Mouse (Mus musculus) brain, embryonic 14.5 days (tissue): Measurements from ENCODE around the gene Fam221b. TPM values are rescaled to one million over a fixed set of nuclear protein-coding genes. Genes with fewer than 3 reads are reported as not detected.

Experiments used
- DNase-seq: peaks from one replicate; pipeline ENCODE4 v3.0.0-alpha.2; 2011; ENCODE audit warnings: low read depth
- CTCF ChIP-seq: fragments of 200-500 bp; IDR thresholded peaks from 2 replicates; pipeline ENCODE4 v1.5.1; 2012; ENCODE audit warnings: inconsistent platforms, mild to moderate bottlenecking, moderate library complexity, borderline replicate concordance; ENCODE audit not compliant: insufficient read depth, insufficient read length; ENCODE audit errors: extremely low read depth
- POLR2A ChIP-seq: fragments of 200-500 bp; IDR thresholded peaks from 2 replicates; pipeline ENCODE4 v1.6.1; 2012; ENCODE audit warnings: mild to moderate bottlenecking, inconsistent platforms, borderline replicate concordance; ENCODE audit not compliant: poor library complexity, insufficient read depth, insufficient read length, severe bottlenecking; ENCODE audit errors: extremely low read depth
- polyA plus RNA-seq: library from polyadenylated mRNA; depleted of rRNA; stranded (reverse); fragments of >200 nt; gene quantifications from 2 replicates; pipeline ENCODE4 v1.2.3, GENCODE M21; 2012; rRNA removed

The Fam221b gene
- 0.23 and 0.34 TPM in 2 replicates for polyA plus RNA-seq

DNA sequence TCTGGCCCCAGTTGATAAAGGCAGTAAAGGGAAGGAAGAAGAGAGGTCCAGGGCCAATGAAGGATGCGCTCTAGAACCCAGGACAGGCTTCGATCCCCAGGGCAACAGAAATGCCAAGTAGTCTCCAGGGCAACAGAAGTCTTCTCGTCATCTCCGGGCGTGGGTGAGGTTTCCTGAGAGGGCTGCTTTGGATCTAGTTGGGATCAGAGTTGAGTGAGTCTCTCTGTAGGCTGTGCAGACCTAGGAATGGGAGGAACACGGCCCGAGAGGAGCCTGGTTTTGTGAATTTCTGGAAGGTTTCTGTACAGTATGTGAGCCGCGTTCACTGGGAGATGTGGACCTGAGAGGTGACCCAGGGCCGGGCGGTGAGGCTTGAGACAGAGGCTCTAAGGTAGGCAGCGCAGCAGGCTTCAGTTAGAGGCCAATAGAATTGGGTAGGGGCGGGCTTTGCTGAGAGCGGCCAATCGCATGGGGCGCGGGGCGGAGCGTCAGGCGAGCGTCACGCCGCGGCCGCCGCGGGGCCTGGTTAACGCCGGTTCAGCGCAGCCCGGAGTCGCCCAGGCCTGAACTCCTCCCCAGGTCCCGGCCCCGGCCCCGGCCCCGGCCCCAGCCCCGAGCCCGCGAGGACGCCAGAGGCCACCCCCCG is at the start of gene Fam221b, which contains the start of gene Tmem8b:
Gene Fam221b, minus strand, starts transcription at position 364 of the 646 bp plus-strand sequence.
Gene Tmem8b, plus strand, starts transcription at position 190 of the 646 bp plus-strand sequence.
- DNase-seq = peak; percentile 94
- peak; percentile 86 for TF ChIP-seq POLR2A
- no peak for TF ChIP-seq CTCF

DNA sequence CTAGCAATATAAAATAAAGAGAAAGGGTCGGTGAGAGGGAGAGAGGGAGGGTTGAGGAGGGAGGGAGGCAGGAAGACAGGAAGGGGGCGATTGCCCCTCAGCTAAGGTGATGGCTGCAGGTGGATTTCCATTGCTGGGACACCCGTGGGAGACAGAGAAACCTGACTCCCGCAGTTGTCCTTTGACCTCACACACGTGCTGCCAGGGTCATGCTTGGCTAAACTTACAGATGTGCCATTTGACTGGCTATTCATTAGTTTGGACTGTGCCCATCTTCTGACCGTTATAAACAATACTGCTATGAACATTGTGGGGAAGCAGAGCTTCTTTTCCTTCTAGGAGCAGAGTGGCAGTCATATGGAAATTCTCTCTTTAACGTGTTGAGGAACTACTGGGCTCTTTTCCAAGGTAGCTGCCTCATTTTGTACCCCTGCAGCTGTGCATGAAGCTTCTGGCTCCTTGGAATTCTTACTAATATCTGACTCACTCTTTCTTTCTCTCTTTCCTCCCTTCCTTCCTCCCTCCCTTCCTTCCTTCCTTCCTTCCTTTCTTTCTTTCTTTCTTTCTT is 44.8 kb upstream of the Fam221b start:
- TF ChIP-seq POLR2A (no peak), CTCF (no peak)
- DNase-seq = peak; percentile 79

DNA sequence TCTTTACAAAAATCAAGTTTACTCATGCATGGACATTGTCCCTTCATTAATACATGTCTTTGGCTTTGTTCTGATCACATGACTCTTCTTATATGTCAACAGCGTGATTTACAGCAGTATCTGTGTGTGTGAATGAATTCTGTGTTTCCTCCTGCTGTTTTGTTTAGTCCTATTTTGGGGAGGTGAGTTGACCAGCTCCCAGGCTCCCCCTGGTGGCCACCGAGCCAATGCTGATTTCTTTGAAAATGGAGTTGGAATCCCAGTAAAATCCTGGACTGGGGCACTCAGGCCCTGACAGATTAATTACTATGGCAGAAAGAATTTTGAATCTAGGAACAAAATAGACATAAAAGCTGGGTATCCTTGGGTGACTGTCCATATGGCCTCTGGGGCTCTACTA is 42.9 kb upstream of the Fam221b start:
- no peak for TF ChIP-seq POLR2A
- peak; percentile 88 for TF ChIP-seq CTCF
- peak; percentile 81 for DNase-seq

DNA sequence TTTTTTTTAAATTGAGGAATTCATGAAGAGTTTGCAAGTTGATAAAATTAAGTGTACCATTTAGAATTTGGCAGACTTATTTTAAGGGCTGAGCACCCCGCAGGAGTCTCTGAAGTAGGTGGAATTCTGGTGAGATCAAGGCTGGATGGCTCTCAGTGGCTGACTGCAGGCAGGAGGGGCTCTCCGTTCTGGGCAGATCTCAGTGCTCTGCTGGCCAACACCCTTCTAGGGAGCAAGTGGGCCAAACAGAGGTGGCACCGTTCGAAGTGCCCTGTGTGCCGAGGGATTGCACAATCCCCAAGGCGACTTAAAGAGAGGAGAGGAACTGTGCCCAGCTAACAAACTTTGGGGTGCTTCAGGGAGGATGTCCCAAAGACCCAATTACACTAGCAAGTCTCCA is 40.9 kb upstream of the Fam221b start, which contains the start of gene Olfr71:
Gene Olfr71, minus strand, starts transcription at position 387 of the 400 bp plus-strand sequence.
- TF ChIP-seq POLR2A = no peak
- no peak for TF ChIP-seq CTCF
- no peak for DNase-seq

DNA sequence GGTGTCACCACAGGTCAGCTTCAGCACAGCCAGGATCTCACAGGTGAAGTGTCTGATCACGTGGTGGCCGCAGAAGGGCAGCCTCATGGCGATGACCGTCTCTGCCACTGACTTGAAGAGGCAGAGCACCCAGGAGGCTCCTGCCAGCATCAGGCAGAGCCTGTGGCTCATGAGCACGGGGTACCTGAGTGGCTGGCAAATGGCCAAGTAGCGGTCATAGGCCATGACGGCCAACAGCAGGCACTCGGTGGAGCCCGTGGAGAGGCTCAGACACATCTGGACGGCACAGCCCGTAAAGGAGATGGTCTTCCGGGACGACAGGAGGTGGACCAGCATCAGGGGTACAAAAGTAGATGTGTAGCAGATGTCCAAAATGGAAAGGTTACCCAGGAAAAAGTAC is 37.0 kb upstream of the Fam221b start:
- TF ChIP-seq CTCF (no peak), POLR2A (no peak)
- DNase-seq = no peak

DNA sequence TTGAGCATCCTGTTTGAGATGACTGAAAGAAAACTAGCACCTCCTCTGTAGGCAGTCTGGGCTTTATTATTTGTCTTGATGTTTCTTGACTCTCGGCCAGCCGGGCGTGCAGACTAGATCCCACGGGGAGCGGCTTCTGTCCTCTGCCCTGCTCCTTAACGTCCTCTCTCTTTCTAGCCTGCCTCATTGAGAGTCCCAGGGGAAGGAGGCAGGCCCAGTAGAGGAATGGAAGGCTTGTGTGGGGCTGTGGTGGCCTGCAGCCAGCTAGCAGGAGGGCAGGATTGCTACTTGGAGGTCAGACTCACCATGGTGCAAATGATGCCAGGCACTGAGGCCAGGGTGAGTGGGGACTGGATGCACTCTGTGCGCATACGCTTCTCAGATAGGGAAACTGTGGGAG is 34.9 kb upstream of the Fam221b start:
- no peak for DNase-seq
- TF ChIP-seq CTCF (no peak), POLR2A (no peak)

DNA sequence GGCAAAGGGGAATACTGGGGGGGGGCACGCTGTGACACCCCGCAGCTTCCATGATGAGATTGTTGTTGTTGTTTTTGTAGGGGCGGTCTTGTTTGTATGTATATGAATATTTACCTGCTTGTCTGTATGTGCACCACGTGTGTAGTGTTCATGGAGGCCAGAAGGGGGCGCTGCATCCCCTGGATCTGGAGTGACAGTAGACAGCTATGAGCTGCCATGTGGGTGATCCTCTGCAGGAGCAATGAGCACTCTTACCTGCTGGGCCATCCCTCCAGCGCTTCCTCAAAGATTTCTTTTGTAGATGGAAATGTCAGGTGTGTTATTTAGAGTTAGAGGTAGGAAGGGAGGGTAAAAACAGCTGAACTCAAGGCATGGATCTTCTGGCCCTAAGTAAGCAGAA is 34.5 kb upstream of the Fam221b start:
- DNase-seq = no peak
- TF ChIP-seq CTCF (peak; percentile 42; the same call in 1 of the 2 replicates), POLR2A (no peak)

DNA sequence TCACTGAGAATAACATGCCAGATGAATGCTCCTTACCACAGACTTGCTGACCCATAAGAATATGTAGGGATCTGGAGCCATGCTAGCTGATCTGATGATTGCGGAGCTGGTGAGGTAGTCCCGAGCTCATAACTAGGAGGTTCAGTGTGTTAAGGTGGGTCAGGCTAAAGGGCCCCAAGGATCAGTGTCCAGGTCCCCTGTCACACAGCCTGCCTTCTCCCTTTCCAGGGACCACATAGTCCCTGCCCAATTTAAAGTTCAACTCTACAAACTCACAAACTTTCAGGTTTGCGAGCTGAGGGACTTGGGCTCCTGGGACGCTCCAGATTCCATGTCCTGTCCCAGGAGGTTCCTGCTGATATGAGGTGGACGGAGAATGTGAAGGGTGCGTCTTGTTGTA is 31.8 kb upstream of the Fam221b start, which contains the start of gene Olfr70:
Gene Olfr70, minus strand, starts transcription at position 101 of the 400 bp plus-strand sequence.
- DNase-seq = no peak
- TF ChIP-seq CTCF = no peak
- TF ChIP-seq POLR2A = no peak

DNA sequence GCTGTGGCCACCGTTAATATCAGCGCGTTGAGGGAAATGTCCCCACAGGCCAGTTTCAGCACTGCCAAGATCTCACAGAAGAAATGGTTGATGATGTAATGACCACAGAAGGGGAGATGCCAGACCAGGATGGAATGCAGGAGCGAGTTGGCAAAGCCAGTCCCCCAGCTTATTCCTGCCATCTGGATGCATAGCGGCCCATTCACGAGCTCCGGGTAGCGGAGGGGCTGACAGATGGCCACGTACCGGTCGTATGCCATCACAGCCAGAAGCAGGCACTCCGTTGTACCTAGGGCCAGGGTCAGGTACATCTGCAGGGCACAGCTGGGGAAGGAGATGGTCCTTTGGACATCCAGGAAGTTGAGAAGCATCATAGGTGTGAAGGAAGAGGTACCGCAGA is 27.6 kb upstream of the Fam221b start:
- DNase-seq = peak; percentile 63
- TF ChIP-seq POLR2A (no peak), CTCF (no peak)

DNA sequence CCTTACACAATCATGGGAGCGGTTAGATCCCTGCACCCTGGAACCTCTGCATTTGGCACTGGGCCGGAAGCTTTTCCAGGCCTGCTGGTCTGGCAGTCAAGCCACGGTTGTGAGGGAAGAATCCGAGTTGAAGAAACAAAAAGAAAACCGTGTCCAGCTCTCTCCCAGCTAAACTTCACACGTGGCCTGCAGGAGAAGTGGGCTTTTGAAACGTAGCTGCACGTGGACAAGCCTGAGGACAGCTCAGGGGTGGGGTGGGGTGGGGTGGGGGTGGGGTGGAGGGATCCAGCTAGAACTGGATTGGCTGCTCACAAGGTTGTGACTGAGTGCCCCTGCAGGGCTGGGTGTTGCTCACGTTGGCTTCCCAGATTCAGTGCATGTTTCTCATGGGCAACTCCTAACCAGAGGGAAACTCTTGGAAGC is 26.3 kb upstream of the Fam221b start:
- TF ChIP-seq POLR2A = no peak
- TF ChIP-seq CTCF = no peak

DNA sequence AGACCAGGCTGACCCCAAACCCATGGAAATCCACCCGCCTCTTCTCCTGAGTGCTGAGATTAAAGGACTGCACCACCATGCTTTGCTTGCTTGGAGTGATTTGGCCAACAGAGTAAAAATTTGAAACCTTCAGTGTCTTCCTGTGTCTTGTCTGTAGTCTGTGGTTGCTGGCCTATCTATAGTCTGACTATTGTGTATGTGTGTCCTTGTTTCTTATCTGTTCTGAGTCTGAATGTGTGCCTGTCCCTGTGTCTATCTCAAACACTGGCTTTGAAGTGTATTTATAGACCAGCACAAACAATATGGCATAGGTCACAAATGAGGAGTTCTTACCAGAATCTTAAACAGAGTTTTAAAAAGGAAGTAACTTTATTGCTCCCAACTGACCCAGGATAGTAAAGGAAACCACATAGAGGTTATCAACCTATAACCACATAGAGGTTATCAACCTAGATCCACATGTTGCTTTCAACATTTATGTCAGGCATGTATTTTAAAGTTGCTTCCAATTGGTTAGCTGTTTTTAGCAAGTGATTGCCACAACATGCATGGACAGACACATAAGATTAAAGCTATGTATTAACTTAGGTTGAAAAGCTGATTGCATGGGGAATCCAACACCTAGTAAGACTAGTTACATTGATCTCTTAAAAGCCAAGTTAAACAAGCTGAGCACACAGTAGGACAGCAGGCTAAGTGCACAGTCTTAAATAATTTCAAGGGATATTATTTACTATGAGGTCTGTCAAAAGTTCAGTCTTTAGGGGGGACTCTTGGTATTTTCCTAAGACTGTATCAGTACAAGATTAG is 25.7 kb upstream of the Fam221b start:
- TF ChIP-seq POLR2A = no peak
- no peak for TF ChIP-seq CTCF

More for the DNA sequence above, 26.3 kb upstream of the Fam221b start:
- peak; percentile 16 for DNase-seq

More for the DNA sequence above, 25.7 kb upstream of the Fam221b start:
- DNase-seq = no peak
